Mouse (Mus musculus): ENCODE data around the gene Gpx1.

Gpx1 gene

DNA sequence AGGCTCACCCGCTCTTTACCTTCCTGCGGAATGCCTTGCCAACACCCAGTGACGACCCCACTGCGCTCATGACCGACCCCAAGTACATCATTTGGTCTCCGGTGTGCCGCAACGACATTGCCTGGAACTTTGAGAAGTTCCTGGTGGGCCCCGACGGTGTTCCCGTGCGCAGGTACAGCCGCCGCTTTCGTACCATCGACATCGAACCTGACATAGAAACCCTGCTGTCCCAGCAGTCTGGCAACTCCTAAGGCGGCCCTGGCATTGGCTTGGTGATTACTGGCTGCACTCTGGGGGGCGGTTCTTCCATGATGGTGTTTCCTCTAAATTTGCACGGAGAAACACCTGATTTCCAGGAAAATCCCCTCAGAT is 1.2 kb downstream of the Gpx1 start:
- no peak for DNase-seq (ENCODE audit: low spot score)

DNA sequence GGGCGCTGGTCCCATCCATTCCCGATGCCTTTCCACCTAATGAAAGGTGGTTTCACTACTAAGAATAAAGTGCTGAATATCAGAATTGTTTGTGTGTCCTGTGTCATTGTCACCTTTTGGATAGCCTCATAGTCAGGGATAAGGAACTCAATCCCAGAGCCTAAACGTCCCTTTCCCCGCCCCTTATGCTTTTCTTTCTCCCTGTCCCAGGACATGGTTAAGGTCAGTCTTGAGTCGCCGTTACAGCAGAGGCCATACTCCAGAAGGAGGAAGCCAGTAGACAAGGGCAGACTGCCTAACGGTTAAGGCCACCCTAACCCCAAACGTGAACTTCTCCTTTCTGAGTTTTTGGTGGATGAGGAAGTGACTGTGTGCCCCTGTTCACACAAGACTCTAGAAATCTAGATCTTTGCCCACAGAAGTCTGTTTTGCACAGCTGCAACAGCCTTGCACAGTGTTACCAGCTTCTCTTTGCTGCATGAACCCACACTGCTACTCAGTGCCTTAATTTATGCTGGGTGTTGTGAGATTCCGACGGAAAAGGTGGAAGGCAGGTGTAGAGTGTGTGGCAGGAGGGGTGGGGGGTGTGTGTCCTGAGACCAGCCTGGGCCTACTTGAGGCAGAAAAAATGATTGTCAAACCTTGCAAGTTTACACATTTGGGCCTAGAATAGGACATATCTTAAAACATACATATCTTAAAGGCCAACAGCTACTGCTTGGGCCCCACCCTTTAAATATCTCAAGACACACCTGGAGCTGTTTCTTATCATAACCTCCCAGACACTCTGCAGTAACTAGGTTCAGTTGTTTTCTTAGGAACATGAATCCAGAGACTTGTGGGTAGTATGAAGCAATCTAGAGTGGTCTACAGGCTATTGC is 1.8 kb downstream of the Gpx1 start:
- DNase-seq (ENCODE audit: low spot score) = no peak

DNA sequence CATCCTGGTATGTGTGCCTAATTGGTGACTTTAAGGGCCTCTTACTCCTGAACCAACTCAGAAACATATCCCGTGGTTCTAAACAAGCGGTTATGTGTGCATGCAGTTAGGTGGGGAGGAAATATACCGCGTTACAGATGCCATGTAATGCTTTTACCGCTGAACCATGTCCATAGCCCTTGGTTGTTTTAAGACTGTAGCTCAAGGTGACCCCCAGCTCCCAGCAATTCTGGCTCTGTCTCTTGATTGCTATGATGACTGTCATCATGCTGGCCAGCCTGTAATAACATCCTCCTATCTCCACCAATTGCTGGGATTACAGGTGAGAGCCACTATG is 2.4 kb downstream of the Gpx1 start:
- no peak for DNase-seq (ENCODE audit: low spot score)

DNA sequence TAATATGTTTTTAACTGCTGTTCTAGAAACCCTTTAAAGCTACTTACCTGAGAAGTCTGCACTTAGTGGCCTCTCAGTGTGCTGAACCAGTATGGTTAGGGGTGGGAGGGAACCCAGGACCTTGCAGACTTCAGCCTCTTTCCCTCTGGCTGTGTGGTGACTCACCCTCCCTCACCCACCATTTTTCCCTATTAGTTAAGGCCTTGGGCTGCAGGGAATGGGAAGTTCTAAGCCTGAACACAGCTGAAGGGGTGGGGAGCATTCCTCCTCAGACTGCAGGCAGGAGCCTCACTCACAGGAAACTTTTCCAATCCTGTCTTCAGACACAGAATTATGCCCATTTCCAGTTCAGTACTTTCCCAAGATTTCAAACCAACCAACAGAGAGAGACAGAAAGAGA is 3.1 kb downstream of the Gpx1 start:
- no peak for DNase-seq (ENCODE audit: low spot score)

DNA sequence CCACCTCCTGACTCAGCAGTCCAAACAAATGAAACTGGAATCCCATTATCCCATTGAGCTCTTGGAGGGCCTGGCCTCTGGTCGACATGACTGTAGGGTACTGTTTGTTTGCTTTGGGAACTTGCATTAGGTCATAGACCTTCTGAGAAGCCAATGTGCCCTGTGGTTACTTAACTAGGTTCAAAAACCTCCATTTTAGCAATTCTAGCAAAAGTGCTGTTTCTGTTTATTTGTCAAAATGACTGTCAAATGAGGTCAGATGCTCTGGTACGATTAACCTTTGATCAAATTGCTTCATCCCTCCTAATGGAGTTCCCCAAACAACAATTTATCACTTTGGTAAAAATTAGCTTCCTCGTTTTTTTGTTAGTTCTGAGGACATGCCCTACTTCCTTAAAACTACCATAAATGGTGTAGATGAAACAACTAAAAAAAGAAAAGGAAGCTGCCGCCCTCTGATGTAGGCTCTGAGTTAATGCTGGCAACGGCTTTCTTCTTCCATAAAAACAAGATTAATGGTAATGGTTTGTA is 3.7 kb downstream of the Gpx1 start:
- DNase-seq (ENCODE audit: low spot score) = no peak

DNA sequence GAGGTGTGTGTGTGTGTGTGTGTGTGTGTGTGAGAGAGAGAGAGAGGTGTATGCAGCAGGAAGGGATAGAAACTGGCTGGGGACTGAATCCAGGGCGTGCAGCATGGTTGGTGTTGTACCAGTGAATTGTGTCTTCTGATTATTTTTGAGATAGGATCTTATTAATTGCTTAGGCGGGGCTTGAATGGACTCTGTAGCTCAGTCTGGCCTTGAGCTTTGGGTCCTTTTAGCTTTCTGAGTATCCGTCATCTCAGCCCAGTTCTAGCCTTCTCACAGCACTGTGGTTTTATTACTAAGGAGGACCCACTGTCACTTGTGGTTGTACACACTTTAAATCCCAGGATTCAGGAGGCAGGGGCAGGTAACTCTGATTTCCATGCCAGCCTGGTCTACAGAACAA is 4.6 kb downstream of the Gpx1 start:
- DNase-seq (ENCODE audit: low spot score) = no peak

DNA sequence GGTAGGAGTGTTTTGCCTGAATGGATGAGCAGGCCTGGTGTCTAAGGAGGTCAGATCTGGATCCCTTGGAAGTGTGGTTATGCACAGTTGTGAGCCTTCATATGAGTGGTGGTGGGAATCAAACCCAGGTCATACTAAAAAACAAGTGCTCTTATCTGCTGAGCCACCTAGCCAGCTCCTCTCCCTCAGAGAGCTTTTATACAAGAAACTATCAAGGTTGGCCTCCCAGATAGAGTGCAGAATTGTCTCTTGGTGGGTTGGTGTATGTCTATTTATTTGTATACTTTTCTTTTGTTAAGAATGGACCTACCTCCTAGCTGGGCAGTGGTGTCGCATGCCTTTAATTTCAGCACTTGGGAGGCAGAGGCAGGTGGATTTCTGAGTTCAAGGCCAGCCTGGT is 5.1 kb downstream of the Gpx1 start:
- DNase-seq (ENCODE audit: low spot score) = no peak

DNA sequence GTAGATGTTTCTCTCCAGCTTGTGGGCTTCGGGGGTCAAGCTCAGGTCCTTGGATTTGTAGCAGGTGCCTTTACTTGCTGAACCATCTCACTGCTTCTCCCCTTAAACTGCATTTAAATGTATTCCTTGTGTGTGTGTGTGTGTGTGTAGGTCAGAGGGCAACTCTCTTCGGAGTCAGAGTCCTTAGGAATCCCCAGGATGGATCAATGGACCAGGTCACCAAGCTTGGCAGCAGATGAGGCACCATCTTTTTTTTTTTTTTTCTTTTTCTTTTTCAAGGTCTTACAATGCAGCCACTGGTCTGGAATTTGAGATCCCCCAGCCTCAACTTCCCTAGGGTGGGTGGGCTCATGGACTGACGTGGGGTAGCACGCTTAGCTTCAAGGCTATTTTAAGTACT is 5.8 kb downstream of the Gpx1 start:
- no peak for DNase-seq (ENCODE audit: low spot score)

DNA sequence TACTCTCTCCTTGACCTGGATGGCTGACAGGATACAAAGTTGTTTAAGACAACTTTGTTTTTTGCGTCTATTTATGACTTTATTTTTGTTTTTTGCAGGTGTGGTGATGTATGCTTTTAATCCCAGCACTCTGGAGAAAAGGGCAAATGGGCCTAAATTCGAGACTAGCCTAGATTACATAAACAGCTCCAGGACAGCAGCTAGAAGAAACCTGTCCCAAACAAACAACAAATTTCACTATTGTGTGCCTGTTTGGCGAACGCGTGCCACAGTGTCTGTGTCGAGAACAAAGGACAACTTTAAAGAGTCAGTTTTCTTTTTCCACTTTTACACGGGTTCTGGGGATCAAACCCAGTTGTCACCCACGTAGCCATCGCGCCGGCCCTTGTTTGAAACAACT is 8.3 kb downstream of the Gpx1 start:
- no peak for DNase-seq (ENCODE audit: low spot score)

DNA sequence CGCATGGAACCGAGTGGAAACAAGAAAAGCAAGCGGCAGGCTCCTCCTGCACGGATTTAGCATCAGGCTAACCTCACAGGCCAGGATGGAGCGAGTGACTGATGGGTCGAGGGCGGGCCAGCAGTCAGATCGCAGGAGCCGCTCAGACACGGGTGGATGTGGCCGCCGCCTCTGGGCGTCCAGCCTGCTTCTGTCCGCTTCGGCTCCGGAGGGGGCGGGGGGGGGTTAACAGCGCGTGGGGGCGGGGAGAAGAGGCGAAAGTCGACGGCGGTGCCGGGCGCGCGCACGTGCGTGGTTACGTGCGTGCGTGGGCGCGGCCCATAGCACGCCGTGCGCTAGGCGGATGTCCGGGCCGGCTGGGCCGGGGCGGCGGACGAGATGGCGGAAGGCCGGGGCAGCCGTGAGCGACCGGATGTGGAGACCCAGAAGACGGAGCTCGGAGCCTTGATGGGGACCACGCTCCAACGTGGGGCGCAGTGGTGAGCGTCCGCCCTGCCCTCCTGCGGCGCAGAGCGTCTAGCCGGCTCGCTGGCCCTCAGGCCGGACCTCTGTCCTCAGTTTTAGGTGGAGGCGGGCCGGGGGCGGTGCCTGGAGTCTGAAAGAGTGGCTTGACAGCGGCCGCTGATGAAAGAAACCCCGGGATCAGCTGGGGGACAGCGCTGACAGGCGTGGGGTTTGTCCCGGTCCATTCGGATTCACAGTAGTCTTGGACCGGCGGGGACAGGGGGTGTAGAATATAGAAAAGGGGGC is 9.0 kb downstream of the Gpx1 start, which contains the start of gene Usp4:
Gene Usp4, plus strand, starts transcription at position 314 of the 750 bp plus-strand sequence.
- peak; percentile 80 for DNase-seq (ENCODE audit: low spot score)

DNA sequence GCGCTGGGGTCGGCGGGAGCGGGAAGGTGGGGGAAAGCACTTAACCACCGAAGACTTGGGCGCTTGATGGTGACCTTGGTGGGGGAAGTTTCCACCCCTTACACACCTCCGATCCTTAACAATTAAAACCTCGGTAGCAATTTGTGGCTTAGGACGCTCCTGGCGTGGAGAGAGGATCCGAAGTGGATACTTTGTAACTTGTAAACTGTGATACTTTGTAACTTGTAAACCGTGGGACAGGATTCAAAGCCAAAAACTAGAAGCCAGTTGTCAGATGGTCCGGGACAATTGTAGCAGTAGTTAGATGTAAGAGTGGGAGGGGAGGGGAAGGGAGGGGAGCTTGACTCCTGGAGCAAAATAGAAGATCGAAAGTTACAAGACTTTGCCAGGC is 9.6 kb downstream of the Gpx1 start:
- no peak for DNase-seq (ENCODE audit: low spot score)

DNA sequence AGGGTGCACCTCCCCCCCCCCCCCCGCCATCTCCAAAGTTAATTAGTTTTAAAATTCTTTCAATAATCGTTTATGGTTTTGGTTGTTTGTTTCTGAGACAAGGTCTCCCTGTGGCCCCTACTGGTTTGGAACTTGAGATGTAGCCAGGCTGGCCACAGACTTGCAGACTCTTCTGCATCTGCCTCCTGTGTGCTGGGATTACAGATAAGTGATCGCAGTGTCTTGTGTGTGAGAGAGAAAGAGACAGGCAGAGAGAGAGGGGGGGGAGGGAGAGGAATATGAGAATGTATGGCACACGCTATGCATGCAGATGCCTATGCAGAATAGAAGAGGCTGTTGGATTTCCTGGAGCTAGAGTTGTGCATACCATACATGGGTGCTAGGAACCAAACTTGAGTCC is 11.0 kb downstream of the Gpx1 start:
- DNase-seq (ENCODE audit: low spot score) = no peak

DNA sequence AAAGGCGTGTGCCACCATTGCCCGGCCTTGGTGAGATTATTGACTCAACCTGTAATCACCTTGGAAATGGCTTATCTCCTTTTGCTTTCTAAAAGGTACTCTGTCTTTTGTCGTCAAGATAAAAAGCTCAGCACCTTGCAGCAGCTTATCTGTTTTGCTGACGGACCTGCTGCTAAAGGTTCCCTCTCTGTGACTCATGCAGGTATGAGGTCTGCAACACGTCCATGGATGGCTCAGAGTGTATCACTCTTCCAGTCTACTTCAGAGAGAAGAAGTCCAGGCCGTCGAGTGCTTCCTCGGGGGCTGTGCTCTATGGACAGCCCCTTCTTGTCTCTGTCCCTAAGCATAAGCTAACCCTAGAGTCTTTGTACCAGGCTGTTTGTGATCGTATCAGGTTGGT is 39.5 kb downstream of the Gpx1 start:
- no peak for DNase-seq (ENCODE audit: low spot score)

DNA sequence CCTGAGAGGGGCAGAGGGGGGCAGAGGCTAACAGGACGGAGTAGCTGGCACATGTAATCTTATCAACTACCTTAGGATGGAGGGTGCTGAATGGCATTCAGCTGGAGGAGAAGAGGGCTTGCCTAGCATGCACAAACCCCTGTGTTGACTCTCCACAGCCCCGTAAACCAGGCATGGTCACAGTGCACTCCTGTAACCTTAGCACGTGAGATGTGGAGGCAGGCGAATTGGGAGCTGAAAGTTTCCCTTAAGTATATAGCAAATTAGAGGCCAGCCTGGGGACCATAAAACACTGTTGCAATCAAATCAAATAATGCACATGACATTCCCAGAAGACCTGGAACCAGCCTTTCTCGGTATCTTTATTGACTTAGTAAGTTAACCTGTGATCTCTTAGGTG is 40.0 kb downstream of the Gpx1 start:
- no peak for DNase-seq (ENCODE audit: low spot score)

DNA sequence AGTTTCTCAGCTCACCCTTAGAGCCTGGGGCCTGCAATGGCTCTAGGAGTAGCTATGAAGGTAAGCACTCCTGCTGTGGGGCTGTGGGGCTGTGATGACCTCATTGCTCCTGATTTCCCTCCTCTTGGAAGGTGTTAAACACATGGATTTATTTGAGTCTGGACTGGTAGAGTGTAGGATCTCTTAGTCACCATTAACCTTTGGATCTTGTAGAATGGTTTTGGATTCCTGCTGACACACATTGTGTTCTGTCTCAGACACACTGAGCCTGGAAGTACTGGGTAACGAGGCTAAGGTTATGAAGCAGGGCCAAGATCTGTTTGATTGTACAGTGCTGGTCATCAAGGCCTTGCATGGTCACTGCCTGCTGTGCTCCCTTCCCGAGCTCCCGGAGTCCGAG is 40.6 kb downstream of the Gpx1 start:
- no peak for DNase-seq (ENCODE audit: low spot score)

DNA sequence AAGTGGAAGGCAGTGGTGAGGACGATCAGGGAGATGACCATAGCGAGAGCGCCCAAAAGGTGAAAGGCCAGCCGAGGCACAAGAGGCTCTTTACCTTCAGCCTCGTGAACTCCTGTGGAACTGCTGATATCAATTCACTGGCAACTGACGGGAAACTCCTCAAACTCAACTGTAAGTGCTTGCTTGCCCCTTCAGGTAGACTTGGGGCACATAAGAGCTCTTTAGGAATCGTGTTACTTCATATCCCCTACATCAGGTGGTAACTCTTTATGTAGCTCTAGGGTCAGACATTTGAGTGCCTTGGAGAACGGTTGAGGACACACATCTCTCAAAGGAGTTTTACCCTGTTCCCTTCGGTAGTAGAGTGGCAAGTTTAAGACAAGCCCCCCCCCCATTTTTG is 42.7 kb downstream of the Gpx1 start:
- no peak for DNase-seq (ENCODE audit: low spot score)

DNA sequence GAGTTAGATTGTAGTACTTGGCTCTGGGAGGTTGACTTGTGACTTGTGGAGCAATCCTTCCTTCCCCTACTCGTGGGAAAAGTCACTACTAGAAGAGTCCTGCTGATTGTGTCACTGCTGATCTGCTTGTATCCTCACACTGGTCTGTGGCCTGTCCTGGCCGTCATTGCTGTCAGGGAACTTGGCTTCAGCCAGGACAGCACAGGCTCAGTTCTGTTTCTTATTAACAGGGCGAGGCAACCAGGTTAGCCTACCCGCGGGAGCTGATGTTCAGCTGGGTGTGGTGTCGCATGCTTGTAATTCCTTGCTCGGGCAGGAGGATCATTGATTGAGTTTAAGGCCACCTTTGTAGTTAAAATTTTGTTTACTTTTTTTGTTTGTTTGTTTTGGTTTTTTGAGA is 46.3 kb downstream of the Gpx1 start:
- DNase-seq (ENCODE audit: low spot score) = no peak

DNA sequence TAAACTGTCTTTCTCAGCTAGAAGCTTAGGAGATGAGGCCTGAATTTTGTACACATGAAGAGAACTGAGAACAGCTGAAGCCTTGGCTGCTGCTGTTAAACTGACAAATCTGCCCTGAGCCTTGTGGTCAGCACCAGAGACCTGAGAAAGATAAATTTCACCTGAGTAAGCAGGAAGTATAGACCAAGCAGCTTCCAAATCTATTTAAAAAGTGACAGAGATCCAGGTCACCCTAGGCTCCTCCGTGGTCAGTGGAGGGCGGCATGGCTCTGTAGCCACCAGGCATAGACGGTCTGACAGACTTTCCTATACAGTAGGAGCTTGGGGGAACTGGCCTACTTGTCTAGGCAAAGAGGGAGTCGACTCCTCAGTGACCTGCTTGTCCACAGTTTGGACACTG is 48.1 kb downstream of the Gpx1 start:
- no peak for DNase-seq (ENCODE audit: low spot score)

DNA sequence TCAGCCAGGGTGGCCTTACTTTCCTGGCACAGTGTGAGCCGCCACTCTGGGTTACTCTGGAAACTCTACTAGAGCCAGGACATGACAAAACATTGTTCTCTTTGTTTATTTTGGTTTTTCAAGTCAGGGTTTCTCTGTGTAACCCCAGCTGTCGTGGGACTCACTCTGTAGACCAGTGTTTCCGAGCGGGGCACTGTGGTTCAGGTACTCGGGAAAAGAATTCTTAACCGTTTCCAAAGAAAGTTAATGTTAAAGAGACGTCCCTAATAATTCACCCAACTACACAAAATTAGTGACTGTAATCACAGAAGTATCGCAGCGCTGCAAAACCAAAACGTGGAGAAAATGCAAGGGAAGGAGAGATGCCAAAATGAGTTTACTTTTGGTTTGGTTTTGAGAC is 49.9 kb downstream of the Gpx1 start:
- DNase-seq (ENCODE audit: low spot score) = no peak

DNA sequence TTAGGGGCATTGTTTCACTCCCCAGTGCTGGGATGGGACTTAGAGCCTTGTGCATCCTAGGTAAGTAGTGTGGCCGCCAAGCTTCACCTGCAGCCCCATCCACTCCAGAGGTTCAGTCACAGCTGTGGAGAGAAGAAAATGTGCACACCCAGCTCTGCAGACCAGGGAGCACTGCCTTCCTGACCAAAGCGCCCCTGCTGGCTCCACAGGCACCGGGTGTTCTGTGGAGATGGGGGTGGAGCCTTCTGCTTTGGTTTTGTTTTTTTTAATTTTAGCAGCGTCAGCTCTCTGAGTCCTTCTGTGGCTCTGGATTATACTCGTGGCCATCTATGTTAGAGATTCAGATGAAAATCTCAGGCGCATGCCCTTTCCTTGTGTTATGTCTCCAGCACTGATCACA is 50.5 kb downstream of the Gpx1 start:
- DNase-seq (ENCODE audit: low spot score) = no peak
